Mouse (Mus musculus) heart, postnatal 0 days (tissue): Measurements from ENCODE around the gene Abcg8. TPM values are rescaled to one million over a fixed set of nuclear protein-coding genes. Genes with fewer than 3 reads are reported as not detected.
A peak's percentile ranks its signal among the peaks of the same experiment; 100 is the strongest.

Source experiments
- ATAC-seq: fragments of 200-750 bp; cut with Nextera tagmentation; 2 replicates; pipeline ENCODE4 v1.8.0; 2017; ENCODE audit warnings: low read depth, moderate number of reproducible peaks, moderate library complexity; ENCODE audit not compliant: insufficient read depth
- DNase-seq: peaks from one replicate; pipeline ENCODE4 v3.0.0-alpha.2; 2016; ENCODE audit warnings: low spot score
- H3K27ac ChIP-seq: fragments of 300-500 bp; sonication (generic); 2 replicates; pipeline ENCODE4 v1.5.1; 2014; ENCODE audit warnings: low read depth, mild to moderate bottlenecking
- H3K27me3 ChIP-seq: fragments of 300-500 bp; sonication (generic); 2 replicates; pipeline ENCODE4 v1.6.1; 2014; ENCODE audit warnings: low read length, mixed read lengths; ENCODE audit not compliant: control insufficient read depth, insufficient read depth
- H3K36me3 ChIP-seq: fragments of 300-500 bp; sonication (generic); replicated peaks from 2 replicates; pipeline ENCODE4 v1.6.1; 2014; ENCODE audit warnings: low read length, mixed read lengths; ENCODE audit not compliant: control insufficient read depth, insufficient read depth
- H3K4me1 ChIP-seq: fragments of 300-500 bp; sonication (generic); 2 replicates; pipeline ENCODE4 v1.6.1; 2014; ENCODE audit warnings: antibody characterized with exemption; ENCODE audit not compliant: control insufficient read depth, insufficient read depth
- H3K4me2 ChIP-seq: fragments of 300-500 bp; sonication (generic); 2 replicates; pipeline ENCODE4 v1.6.1; 2014; ENCODE audit warnings: low read depth, mild to moderate bottlenecking, low read length, moderate library complexity
- H3K4me3 ChIP-seq: fragments of 300-500 bp; sonication (generic); 2 replicates; pipeline ENCODE4 v1.5.1; 2014; ENCODE audit warnings: low read depth, low read length
- H3K9ac ChIP-seq: fragments of 300-500 bp; sonication (generic); replicated peaks from 2 replicates; pipeline ENCODE4 v1.6.1; 2014; ENCODE audit warnings: low read depth, low read length, mixed read lengths
- H3K9me3 ChIP-seq: fragments of 300-500 bp; sonication (generic); replicated peaks from 2 replicates; pipeline ENCODE4 v1.6.1; 2016; ENCODE audit warnings: low read length; ENCODE audit not compliant: control insufficient read depth
- CTCF ChIP-seq: IDR thresholded peaks from 2 replicates; pipeline ENCODE4 v1.5.1; 2016; ENCODE audit warnings: antibody characterized with exemption, control low read depth, low read depth
- EP300 ChIP-seq: IDR thresholded peaks from 2 replicates; pipeline ENCODE4 v1.6.1; 2016; ENCODE audit warnings: antibody characterized with exemption, low read depth
- WGBS: fragments of 180-500 bp; shearing (Covaris S2); extraction: QIAGEN DNeasy Blood & Tissue Kit; methylation state at CpG from one replicate; pipeline ENCODE4 v1.1.7; 2014; 5-methylcytosine and 5-hydroxymethylcytosine counted together
- polyA plus RNA-seq: library from polyadenylated mRNA; unstranded; fragments of >200 nt; fragmentation: Nextera tagmentation; extraction: Ambion mirVana; gene quantifications from 2 replicates; pipeline ENCODE4 v1.2.1, GENCODE M21; 2015
- total RNA-seq: library from RNA; depleted of rRNA; stranded (reverse); fragments of >200 nt; gene quantifications from 2 replicates; pipeline ENCODE4 v1.2.3, GENCODE M21; 2014; ENCODE audit warnings: low replicate concordance; rRNA removed

Gene Abcg8
- total RNA-seq: not detected in 2 replicates
- not detected in 2 replicates for polyA plus RNA-seq

GRCm38 (mm10) chr17:84675951-84676366, at the start of gene Abcg8:
TSS of gene Abcg8 (plus strand) at chr17:84676302.
- no peaks in the 10 kb centered on the region for H3K36me3 ChIP-seq
- DNase-seq (no peak), ATAC-seq (no peak)
- H3K4me2 ChIP-seq: peak within 1 kb of the TSS; percentile 71
- WGBS: 2% methylated on average over 24 of the region's 24 CpGs
- peaks cover 18% of the 10 kb centered on the region for H3K27me3 ChIP-seq
- H3K27ac ChIP-seq: no peak within 1 kb of the TSS
- no peaks in the 10 kb centered on the region for H3K9me3 ChIP-seq
- H3K4me1 ChIP-seq: no peaks in the 10 kb centered on the region
- H3K9ac ChIP-seq: no peak within 1 kb of the TSS
- TF ChIP-seq EP300: no peak
- no peak for TF ChIP-seq CTCF
- H3K4me3 ChIP-seq: peak within 1 kb of the TSS; percentile 35

- ATAC-seq (0 out of 2 replicates have a peak, but pooled peaks have one; percentile 31), DNase-seq (no peak)
- H3K4me2 ChIP-seq: peak overlapping the region; percentile 80
- no peak overlapping the region for H3K27ac ChIP-seq
- TF ChIP-seq CTCF: no peak
- TF ChIP-seq EP300: no peak
- peak overlapping the region; percentile 50; the same call in 1 of the 2 replicates for H3K9ac ChIP-seq
- H3K36me3 ChIP-seq: no peaks in the 10 kb centered on the region
- H3K9me3 ChIP-seq: no peaks in the 10 kb centered on the region
- H3K27me3 ChIP-seq: no peaks in the 10 kb centered on the region
- peak overlapping the region; percentile 60 for H3K4me3 ChIP-seq
- 37% methylated on average over 9 of the region's 9 CpGs for WGBS
- no peaks in the 10 kb centered on the region; the same call in 1 of the 2 replicates for H3K4me1 ChIP-seq
Observed at GRCm38 (mm10) chr17:84626857-84627305, 49.2 kb upstream of the Abcg8 start.

GRCm38 (mm10) chr17:84627721-84628120, 48.4 kb upstream of the Abcg8 start:
- 85% methylated on average over 10 of the region's 10 CpGs for WGBS
- no peak for ATAC-seq
- TF ChIP-seq EP300: no peak
- no peak for TF ChIP-seq CTCF

DNA sequence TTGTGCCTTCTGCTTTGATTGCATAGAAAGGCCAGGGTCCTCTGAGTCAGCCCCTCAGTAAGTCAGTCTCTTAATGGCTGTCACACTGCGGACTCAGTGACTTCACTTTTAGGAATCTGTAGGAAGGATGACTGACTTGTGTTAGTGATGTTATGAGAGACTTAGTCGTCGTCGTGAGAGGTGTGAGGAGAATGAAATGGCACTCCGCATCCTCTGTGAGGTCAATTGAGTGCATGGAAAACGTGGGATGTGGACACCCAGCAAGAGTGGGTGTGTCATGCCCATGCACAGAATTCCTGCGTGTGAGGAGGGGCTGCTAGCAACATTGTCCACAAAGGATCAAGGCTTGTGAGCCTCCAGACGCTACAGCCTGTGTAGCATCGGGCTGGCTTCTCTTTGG, 47.5 kb upstream of the Abcg8 start:
- no peaks in the 10 kb centered on the region for H3K27me3 ChIP-seq
- no peak overlapping the region for H3K27ac ChIP-seq
- H3K9ac ChIP-seq: no peak overlapping the region
- WGBS: 65% methylated on average over 9 of the region's 9 CpGs
- H3K4me1 ChIP-seq: no peaks in the 10 kb centered on the region; the same call in 1 of the 2 replicates
- no peaks in the 10 kb centered on the region for H3K9me3 ChIP-seq
- no peaks in the 10 kb centered on the region for H3K36me3 ChIP-seq
- DNase-seq (no peak), ATAC-seq (no peak)
- no peak for TF ChIP-seq CTCF
- TF ChIP-seq EP300: no peak
- H3K4me2 ChIP-seq: no peak overlapping the region
- no peak overlapping the region for H3K4me3 ChIP-seq

More at GRCm38 (mm10) chr17:84627721-84628120, 48.4 kb upstream of the Abcg8 start:
- Histone ChIP-seq H3K4me2 (no peak overlapping the region), H3K4me1 (no peaks in the 10 kb centered on the region; the same call in 1 of the 2 replicates), H3K27ac (no peak overlapping the region), H3K4me3 (no peak overlapping the region), H3K36me3 (no peaks in the 10 kb centered on the region), H3K27me3 (no peaks in the 10 kb centered on the region), H3K9ac (no peak overlapping the region), H3K9me3 (no peaks in the 10 kb centered on the region)
- no peak for DNase-seq

DNA sequence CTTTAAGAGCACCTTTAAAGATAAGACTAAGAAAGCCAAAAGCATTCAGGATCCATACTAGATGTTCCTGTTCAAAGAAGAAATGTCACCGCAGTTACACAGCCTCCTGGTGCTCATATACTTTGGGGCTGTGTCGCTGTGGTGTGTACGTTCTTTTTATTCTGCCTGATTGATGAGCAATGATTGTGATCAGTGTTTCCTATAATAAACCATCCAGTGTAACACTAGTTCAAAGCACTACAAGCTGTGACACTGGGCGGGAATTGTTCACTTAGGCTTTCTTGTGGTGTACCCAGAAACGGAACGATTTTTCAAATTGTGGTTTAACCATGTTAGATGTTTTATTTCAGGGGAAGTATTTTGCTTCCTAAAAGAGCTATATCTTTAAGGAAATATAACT, 44.3 kb upstream of the Abcg8 start:
- Histone ChIP-seq H3K9me3 (no peaks in the 10 kb centered on the region), H3K9ac (no peak overlapping the region), H3K27me3 (no peaks in the 10 kb centered on the region), H3K36me3 (no peaks in the 10 kb centered on the region), H3K4me2 (no peak overlapping the region), H3K4me1 (no peaks in the 10 kb centered on the region), H3K27ac (no peak overlapping the region), H3K4me3 (no peak overlapping the region)
- DNase-seq: no peak
- WGBS: 87% methylated on average over 6 of the region's 6 CpGs
- ATAC-seq: no peak
- TF ChIP-seq EP300: no peak
- TF ChIP-seq CTCF: no peak

GRCm38 (mm10) chr17:84633443-84633842, 42.7 kb upstream of the Abcg8 start:
- Histone ChIP-seq H3K4me3 (no peak overlapping the region), H3K27me3 (no peaks in the 10 kb centered on the region), H3K4me2 (no peak overlapping the region), H3K9me3 (no peaks in the 10 kb centered on the region), H3K9ac (no peak overlapping the region), H3K36me3 (no peaks in the 10 kb centered on the region), H3K27ac (no peak overlapping the region), H3K4me1 (no peaks in the 10 kb centered on the region)
- WGBS: 68% methylated on average over 13 of the region's 13 CpGs
- TF ChIP-seq EP300 (no peak), CTCF (no peak)
- no peak for ATAC-seq
- no peak for DNase-seq
